Mouse (Mus musculus) testis, adult 2 months (tissue): Measurements from ENCODE around the gene Slc22a29. TPM values are rescaled to one million over a fixed set of nuclear protein-coding genes. Genes with fewer than 3 reads are reported as not detected.

Experiments used
- polyA plus RNA-seq: library from polyadenylated mRNA; depleted of rRNA; stranded (reverse); fragments of >200 nt; gene quantifications from 2 replicates; pipeline ENCODE4 v1.2.3, GENCODE M21; 2012; rRNA removed

The Slc22a29 gene
- polyA plus RNA-seq, 1 experiment = 0.33 TPM

Other genes with a start within 250 kb of the Slc22a29 start
- gene Slc22a28, start 86.9 kb downstream of the Slc22a29 start, polyA plus RNA-seq = not detected in 2 replicates
- 0.11 TPM in 1 of 2 replicates, not detected in the other for gene Slc22a30, start 186.2 kb upstream of the Slc22a29 start, polyA plus RNA-seq